ENCODE assay signal across 8 mouse cellular contexts in the genomic region with DNA sequence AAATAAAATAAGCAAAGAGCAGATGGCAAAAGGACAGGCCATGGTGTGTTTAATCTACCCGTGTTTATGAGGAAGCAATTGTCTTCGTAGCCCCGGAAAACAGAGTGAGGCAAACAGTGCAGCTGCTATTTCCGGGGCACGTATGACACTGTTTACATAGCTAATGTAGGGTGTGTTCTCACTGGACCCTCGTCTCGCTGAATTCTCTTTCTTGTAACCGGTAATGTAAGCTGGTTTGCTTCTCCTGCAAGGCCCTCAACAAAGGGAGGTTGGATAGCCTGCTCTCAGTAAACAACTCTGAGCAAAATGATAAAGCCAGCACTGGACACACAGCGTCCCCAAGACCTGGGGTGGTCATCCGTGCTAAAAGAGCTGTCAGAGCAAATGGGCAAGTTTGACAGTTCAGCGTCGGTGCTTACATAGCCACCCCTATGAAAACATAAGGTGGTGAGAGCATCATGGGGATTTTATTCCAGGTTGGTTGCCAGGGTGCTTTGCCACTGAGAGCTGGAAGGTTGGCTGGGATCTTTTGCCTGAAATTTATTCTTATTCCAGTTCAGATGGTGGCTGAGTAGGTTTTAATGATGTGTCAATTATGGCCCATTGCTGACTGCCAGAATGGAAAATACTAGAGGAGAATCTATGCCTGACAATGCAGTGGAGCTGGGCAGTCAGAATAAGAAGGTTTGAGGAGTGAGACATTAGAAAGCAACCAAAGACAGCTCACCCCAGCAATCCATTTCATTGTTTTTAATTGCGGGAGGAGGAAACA.
DNase-seq lines count a peak whose midpoint lies in the region; ATAC-seq and TF ChIP-seq lines count a peak whose summit lies in the region.

No protein-coding gene starts in this region.

- WGBS in limb, embryonic 12.5 days: 55% methylated on average over 13 of the region's 13 CpGs
- WGBS in limb, embryonic 10.5 days: 69% methylated on average over 13 of the region's 13 CpGs
- WGBS in liver, postnatal 0 days (ENCODE audit: insufficient replicate concordance): 34% methylated on average over 13 of the region's 13 CpGs
- 24% methylated on average over 13 of the region's 13 CpGs for WGBS in small intestine, adult 2 months

- no peak overlapping the region for H3K9ac ChIP-seq in limb, embryonic 12.5 days (replicated peaks)
- H3K9ac ChIP-seq in liver, postnatal 0 days (replicated peaks): no peak overlapping the region

- H3K4me3 ChIP-seq in limb, embryonic 12.5 days (replicated peaks): no peak overlapping the region
- H3K4me3 ChIP-seq in limb, embryonic 10.5 days: no peak overlapping the region
- H3K4me3 ChIP-seq in liver, postnatal 0 days (ENCODE audit: low read depth, low read length): no peak overlapping the region
- H3K4me3 ChIP-seq in small intestine, adult 2 months (ENCODE audit: low read depth, low read length): peak overlapping the region; percentile 17; the same call in 1 of the 2 replicates

- DNase-seq in cerebellum, postnatal 14 days: peak; percentile 33 to 48
- no peak for DNase-seq in cerebellum, adult 8-10 months
- no peak for DNase-seq in limb, embryonic 10.5 days (ENCODE audit: low spot score)
- no peak for DNase-seq in liver, postnatal 0 days
- no peak for DNase-seq in right cerebral cortex, adult 2 months (ENCODE audit: low spot score in 2 of 2)
- DNase-seq in left cerebral cortex, postnatal 10 days (ENCODE audit: extremely low spot score in 1 of 2, low spot score in 2 of 2): no peak

- H3K4me2 ChIP-seq in limb, embryonic 12.5 days: peak overlapping the region; percentile 20
- peak overlapping the region; percentile 56 for H3K4me2 ChIP-seq in liver, postnatal 0 days (ENCODE audit: low read depth, low read length)

- no peak for TF ChIP-seq POLR2A in small intestine, adult 2 months (IDR thresholded peaks at IDR 0.05; ENCODE audit: low read depth, low read length)

- H3K27me3 ChIP-seq in limb, embryonic 12.5 days: no peaks in the 10 kb centered on the region
- H3K27me3 ChIP-seq in limb, embryonic 10.5 days (ENCODE audit: low read depth, poor library complexity, severe bottlenecking): no peaks in the 10 kb centered on the region
- no peaks in the 10 kb centered on the region for H3K27me3 ChIP-seq in liver, postnatal 0 days (ENCODE audit: insufficient read depth, low read length)
- no peaks in the 10 kb centered on the region for H3K27me3 ChIP-seq in small intestine, adult 2 months (ENCODE audit: control insufficient read depth, insufficient read depth, low read length)

- no peak for TF ChIP-seq CTCF in liver, postnatal 0 days (IDR thresholded peaks at IDR 0.05; ENCODE audit: low read depth)
- TF ChIP-seq CTCF in small intestine, adult 2 months (IDR thresholded peaks at IDR 0.05; ENCODE audit: extremely low read depth, insufficient read length, insufficient replicate concordance, low read depth, low read length): no peak

- intact Hi-C loops in left cerebral cortex, postnatal 10 days (cut with DNase I): no loop called here

- no peaks in the 10 kb centered on the region for H3K36me3 ChIP-seq in limb, embryonic 12.5 days
- no peaks in the 10 kb centered on the region for H3K36me3 ChIP-seq in limb, embryonic 10.5 days
- H3K36me3 ChIP-seq in liver, postnatal 0 days (replicated peaks; ENCODE audit: insufficient read depth, low read length): no peaks in the 10 kb centered on the region
- H3K36me3 ChIP-seq in small intestine, adult 2 months (ENCODE audit: control insufficient read depth, insufficient read depth, low read length): no peaks in the 10 kb centered on the region

- no peak for TF ChIP-seq EP300 in liver, postnatal 0 days (IDR thresholded peaks at IDR 0.05; ENCODE audit: low read depth)

- no peak for ATAC-seq in limb, embryonic 12.5 days (ENCODE audit: insufficient number of reproducible peaks, insufficient read depth, low FRiP score, low TSS enrichment, low read depth)
- no peak for ATAC-seq in liver, postnatal 0 days

- H3K4me1 ChIP-seq in limb, embryonic 12.5 days (replicated peaks): peaks cover 6% of the 10 kb centered on the region
- peaks cover 3% of the 10 kb centered on the region; the same call in 1 of the 2 replicates for H3K4me1 ChIP-seq in limb, embryonic 10.5 days
- H3K4me1 ChIP-seq in liver, postnatal 0 days (ENCODE audit: insufficient read depth): no peaks in the 10 kb centered on the region
- H3K4me1 ChIP-seq in small intestine, adult 2 months (ENCODE audit: control insufficient read depth, insufficient read depth, insufficient read length, low read length): no peaks in the 10 kb centered on the region

- no peak overlapping the region for H3K27ac ChIP-seq in limb, embryonic 12.5 days
- no peak overlapping the region for H3K27ac ChIP-seq in limb, embryonic 10.5 days
- no peak overlapping the region for H3K27ac ChIP-seq in liver, postnatal 0 days (ENCODE audit: low read depth)
- H3K27ac ChIP-seq in small intestine, adult 2 months (ENCODE audit: insufficient read depth, low read depth, low read length): no peak overlapping the region

- no peaks in the 10 kb centered on the region for H3K9me3 ChIP-seq in limb, embryonic 12.5 days
- H3K9me3 ChIP-seq in limb, embryonic 10.5 days (replicated peaks): no peaks in the 10 kb centered on the region
- H3K9me3 ChIP-seq in liver, postnatal 0 days (ENCODE audit: low read length): no peaks in the 10 kb centered on the region

Comparison
In these comparisons a context has a peak if more than half of its experiments do, and no peak if none do; other contexts are left out.
1. DNase-seq: peak in cerebellum, postnatal 14 days (2 of 2); none in cerebellum, adult 8-10 months (single experiment), limb, embryonic 10.5 days (single experiment), liver, postnatal 0 days (single experiment), right cerebral cortex, adult 2 months (0 of 2) and left cerebral cortex, postnatal 10 days (0 of 2).